Mouse (Mus musculus) naive thymus-derived CD4-positive, alpha-beta T cell, adult 5 months (primary cell): ENCODE results near the gene Selenon. TPM values are rescaled to one million over a fixed set of nuclear protein-coding genes. Genes with fewer than 3 reads are reported as not detected.

Source experiments
- polyA plus RNA-seq: library from polyadenylated mRNA; unstranded; fragments of 100-300 nt; shearing (Covaris generic); gene quantifications from one replicate; pipeline ENCODE4 v1.2.1, GENCODE M21; 2017

Selenon gene
- polyA plus RNA-seq: 13.6 TPM

DNA sequence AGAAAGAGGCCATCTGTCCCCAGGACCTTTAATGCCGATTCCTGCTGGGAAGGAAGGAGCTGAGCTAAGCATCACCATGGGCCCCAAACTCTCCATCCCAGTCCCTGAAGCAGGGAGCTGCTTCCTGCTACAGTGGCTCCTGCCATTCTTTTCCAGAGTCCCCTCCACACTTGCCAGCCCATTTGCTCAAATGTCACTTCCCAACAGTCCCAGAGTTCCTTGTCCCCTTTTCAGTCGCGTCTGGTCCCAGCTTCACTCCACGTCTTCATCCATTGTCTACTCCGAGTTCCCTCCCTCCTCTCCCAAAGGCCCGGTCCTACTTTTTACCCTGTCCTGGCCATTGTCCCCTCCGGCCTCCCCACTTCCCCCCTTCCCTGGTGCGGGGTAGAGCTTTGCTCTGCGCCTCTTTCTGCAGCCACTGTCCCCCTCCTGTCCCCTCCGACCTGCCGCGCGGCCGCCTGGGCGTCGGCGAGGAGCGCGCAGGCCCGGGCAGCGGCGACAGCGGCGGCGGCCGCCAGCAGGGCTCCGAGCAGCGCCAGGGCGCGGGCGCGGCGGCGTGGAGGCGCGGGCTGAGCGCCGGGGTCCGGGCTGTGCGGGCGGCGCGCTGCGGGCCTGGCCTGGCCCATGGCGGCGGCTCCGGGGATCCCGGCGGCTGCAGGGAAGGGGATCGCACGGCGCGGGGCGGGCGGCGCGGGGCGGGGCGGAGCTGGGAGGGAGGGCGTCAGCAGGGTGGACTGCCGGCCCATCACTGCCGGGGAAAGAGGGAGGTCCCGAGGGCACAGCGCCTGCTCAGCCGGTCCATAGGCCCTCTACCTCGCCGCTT lies at the start of gene Selenon:
Gene Selenon (minus strand): TSS at position 673 of the 823 bp plus-strand sequence.

DNA sequence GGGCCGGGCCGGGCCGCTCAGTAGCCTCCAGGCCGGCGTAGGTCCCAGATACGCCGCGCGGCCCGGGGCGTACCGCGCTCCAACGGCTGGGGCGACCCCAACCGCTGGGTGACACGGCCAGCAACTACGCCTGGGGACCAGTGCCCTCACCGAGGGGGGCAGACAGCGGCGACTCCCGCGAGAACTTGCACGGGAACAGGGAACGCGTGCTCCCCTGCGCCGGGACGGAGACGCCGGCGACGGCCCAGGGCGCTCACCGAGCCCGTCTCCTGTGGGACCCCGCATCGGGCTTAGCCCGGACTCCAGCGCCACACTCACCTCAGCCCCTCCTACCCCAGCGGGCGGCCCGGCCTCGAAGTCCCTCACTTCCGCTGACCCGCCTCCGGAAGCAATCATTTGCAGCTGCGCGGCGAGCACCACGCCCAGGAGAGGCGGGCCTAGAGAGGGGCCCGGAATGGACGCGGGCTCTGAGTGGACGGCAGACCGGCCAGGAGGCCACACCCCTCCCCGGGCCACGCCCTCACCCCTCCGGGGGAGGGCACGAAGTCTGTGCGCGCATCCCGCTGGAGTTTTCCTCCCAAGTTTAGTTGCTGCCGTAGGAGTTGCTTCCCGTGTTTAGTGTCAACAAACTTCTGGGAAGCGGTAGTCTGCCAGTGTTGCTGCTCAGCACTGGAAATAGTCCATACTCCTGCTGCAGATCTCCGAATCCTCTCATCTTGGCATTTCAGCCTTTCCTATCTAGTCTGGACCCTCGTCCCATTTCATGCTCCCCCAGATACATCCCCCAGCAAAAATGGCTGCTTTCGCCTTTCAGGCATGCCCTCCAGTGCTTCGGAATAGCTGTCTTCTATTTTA lies 16.8 kb downstream of the Selenon start, which contains the start of gene Mtfr1l:
Gene Mtfr1l (minus strand): TSS at position 456 of the 855 bp plus-strand sequence.

DNA sequence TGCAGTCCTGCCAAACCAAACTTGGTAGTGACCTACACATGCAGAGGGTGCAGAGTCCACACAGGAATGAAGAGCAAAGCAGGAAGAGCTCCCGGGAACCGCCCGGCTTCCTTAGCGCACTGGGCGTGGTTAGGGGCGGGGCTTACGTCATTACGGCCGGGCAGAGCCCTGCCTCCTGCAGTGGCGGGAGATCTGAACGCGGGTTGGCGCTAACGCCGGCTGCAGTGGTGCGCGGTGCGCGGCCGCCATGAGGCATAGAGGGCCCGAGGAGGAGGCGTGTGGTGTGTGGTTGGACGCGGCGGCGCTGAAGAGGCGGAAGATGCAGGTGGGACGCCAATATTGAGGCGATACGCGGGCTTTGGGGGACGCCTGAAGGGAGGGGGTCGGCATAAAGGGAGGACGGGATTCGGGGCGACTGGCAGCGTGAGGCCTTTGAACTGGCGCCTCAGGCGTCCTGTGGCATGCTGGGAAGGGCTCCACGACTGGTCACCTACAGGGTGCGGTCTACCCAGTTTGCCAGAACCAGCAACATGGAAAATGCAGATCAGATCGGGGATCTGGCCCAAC lies 41.0 kb downstream of the Selenon start, which contains the start of gene Aunip:
Gene Aunip (plus strand): TSS at position 155 of the 567 bp plus-strand sequence.

DNA sequence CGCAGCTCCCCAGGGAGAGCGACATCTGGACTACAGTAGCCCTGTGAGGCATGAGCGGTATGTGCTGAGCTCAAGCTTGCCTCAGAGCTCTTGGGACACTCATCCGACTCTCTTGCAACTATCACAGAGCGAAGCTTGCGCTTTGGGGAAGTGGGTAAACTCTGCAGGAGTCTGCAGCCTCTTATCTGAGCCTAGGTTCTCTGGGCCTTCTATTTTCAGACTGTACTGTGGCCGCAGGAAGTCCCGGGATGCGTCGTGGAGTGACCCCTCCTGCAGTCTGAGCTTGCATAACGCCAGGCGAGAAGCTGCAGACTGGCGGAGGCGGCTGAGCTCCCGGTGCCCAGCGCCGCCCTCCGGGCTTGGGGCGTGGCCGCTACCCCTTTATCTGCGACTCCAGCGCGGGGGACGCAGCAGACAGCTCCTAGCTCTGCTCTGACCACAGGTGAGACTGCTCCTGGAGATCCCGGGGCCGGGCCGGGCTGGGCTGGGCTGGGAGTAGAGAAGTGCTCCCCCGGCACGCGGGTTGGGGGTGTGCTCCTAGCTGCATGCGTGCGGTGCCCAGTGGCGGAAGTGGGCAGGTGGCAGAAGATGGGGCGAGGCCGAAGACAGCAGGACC lies 55.3 kb downstream of the Selenon start, which contains the start of gene Paqr7:
Gene Paqr7 (plus strand): TSS at position 103 of the 616 bp plus-strand sequence.

Other genes starting within 250 kb of the Selenon start
- not detected for gene Trim63, start 237.0 kb downstream of the Selenon start, polyA plus RNA-seq
- gene Slc30a2, start 209.0 kb downstream of the Selenon start, polyA plus RNA-seq: not detected
- not detected for gene Extl1, start 168.3 kb downstream of the Selenon start, polyA plus RNA-seq
- 1.9 TPM for gene Pafah2, start 155.8 kb downstream of the Selenon start, polyA plus RNA-seq
- gene Stmn1, start 83.8 kb downstream of the Selenon start, polyA plus RNA-seq: 91.3 TPM
- gene Paqr7, start 55.5 kb downstream of the Selenon start, polyA plus RNA-seq: 9.7 TPM
- gene Aunip, start 41.2 kb downstream of the Selenon start, polyA plus RNA-seq: not detected
- gene Mtfr1l, start 16.8 kb downstream of the Selenon start, polyA plus RNA-seq: 104 TPM
- 8.0 TPM for gene Man1c1, start 152.1 kb upstream of the Selenon start, polyA plus RNA-seq
- 163 TPM for gene Ldlrap1, start 215.9 kb upstream of the Selenon start, polyA plus RNA-seq